In genomic region chr15:7108160-7108559, GRCm38 (mm10) we compare ENCODE assay signal across 15 mouse cellular contexts.
"Had no signal": no experiment of that assay in that cellular context is flagged by ENCODE, and none has a peak within 500 bp of the region (broad histone marks: within the 10 kb centered on the region; RNA-seq: fewer than 3 reads in every experiment).

No protein-coding gene starts in this region.

- H3K4me1 ChIP-seq: liver, embryonic 13.5 days; liver, embryonic 15.5 days; midbrain, embryonic 13.5 days; midbrain, embryonic 15.5 days; neural tube, embryonic 12.5 days; stomach, embryonic 15.5 days had no signal

- H3K27me3 ChIP-seq: liver, embryonic 13.5 days; liver, embryonic 15.5 days; midbrain, embryonic 13.5 days; midbrain, embryonic 15.5 days; neural tube, embryonic 12.5 days; stomach, embryonic 15.5 days had no signal

- H3K27ac ChIP-seq: liver, embryonic 13.5 days; liver, embryonic 15.5 days; macrophage; midbrain, embryonic 13.5 days; midbrain, embryonic 15.5 days; neural tube, embryonic 12.5 days; stomach, embryonic 15.5 days; stomach, postnatal 0 days had no signal

- H3K36me3 ChIP-seq: liver, embryonic 13.5 days; liver, embryonic 15.5 days; midbrain, embryonic 13.5 days; midbrain, embryonic 15.5 days; neural tube, embryonic 12.5 days; stomach, embryonic 15.5 days had no signal

- H3K4me3 ChIP-seq: liver, embryonic 13.5 days; liver, embryonic 15.5 days; megakaryocyte, embryonic 14.5 days; midbrain, embryonic 13.5 days; midbrain, embryonic 15.5 days; neural tube, embryonic 12.5 days; stomach, embryonic 15.5 days had no signal

- DNase-seq: liver, embryonic 13.5 days; liver, postnatal 0 days; lung, embryonic 14.5 days; right cerebral cortex, postnatal 14 days; thymus, adult 2 months; thymus, postnatal 25 days; thymus, postnatal 4 days had no signal
